Mouse (Mus musculus) granulocyte monocyte progenitor cell, adult 5-6 weeks (primary cell): ENCODE results near the gene Usp30. TPM values are rescaled to one million over a fixed set of nuclear protein-coding genes. Genes with fewer than 3 reads are reported as not detected.

Experiments
- ATAC-seq: replicated peaks from 2 replicates; pipeline ENCODE4 v1.8.0; 2016; ENCODE audit warnings: mild to moderate bottlenecking, moderate TSS enrichment, inconsistent platforms; ENCODE audit not compliant: poor library complexity, severe bottlenecking
- total RNA-seq, 2 experiments: library from RNA; stranded (forward) in 1 of 2; stranded (reverse) in 1 of 2; fragments of 200-712, 200-1000 nt in 1 of 2; fragments of >200 nt in 1 of 2; fragmentation: Nextera tagmentation in 1 of 2; gene quantifications; 2 replicates each; pipeline ENCODE4 v1.2.3; 2014 to 2017

Usp30 gene
- total RNA-seq, 2 experiments from 2014 or later, result 5.6 to 6.5 TPM

- ATAC-seq, result no peak
Observed at GRCm38 (mm10) chr5:114063958-114064357, 1.3 kb upstream of the Usp30 start.

- ATAC-seq, result no peak
Observed at GRCm38 (mm10) chr5:114066601-114067000, 1.3 kb downstream of the Usp30 start.

GRCm38 (mm10) chr5:114067543-114067942 lies 2.3 kb downstream of the Usp30 start:
- ATAC-seq, result no peak

GRCm38 (mm10) chr5:114067982-114068381 lies 2.7 kb downstream of the Usp30 start:
- no peak for ATAC-seq

- no peak for ATAC-seq
Observed at GRCm38 (mm10) chr5:114070858-114071257, 5.6 kb downstream of the Usp30 start.

- no peak for ATAC-seq
Observed at GRCm38 (mm10) chr5:114072262-114072661, 7.0 kb downstream of the Usp30 start.

- no peak for ATAC-seq
Observed at GRCm38 (mm10) chr5:114077009-114077408, 11.7 kb downstream of the Usp30 start.

- no peak for ATAC-seq
Observed at GRCm38 (mm10) chr5:114085501-114085900, 20.2 kb downstream of the Usp30 start.

GRCm38 (mm10) chr5:114087875-114088480 lies 22.7 kb downstream of the Usp30 start:
- ATAC-seq, result no peak

- ATAC-seq, result no peak
Observed at GRCm38 (mm10) chr5:114090421-114091013, 25.3 kb downstream of the Usp30 start.

GRCm38 (mm10) chr5:114091057-114091807 lies 26.0 kb downstream of the Usp30 start, which contains the start of gene Svop:
TSS of gene Svop (minus strand) at chr5:114091570.
- peak; percentile 97 for ATAC-seq

GRCm38 (mm10) chr5:114099709-114100389 lies 34.6 kb downstream of the Usp30 start:
- ATAC-seq, result peak; percentile 98

- peak; percentile 10; the same call in 1 of the 2 replicates for ATAC-seq
Observed at GRCm38 (mm10) chr5:114100390-114101099, 35.3 kb downstream of the Usp30 start.

GRCm38 (mm10) chr5:114101873-114102272 lies 36.6 kb downstream of the Usp30 start:
- no peak for ATAC-seq

GRCm38 (mm10) chr5:114102807-114103206 lies 37.5 kb downstream of the Usp30 start:
- ATAC-seq, result peak; percentile 28; the same call in 1 of the 2 replicates

GRCm38 (mm10) chr5:114106391-114106935 lies 41.2 kb downstream of the Usp30 start:
- ATAC-seq, result no peak

GRCm38 (mm10) chr5:114113334-114113733 lies 48.1 kb downstream of the Usp30 start:
- no peak for ATAC-seq

- peak; percentile 88 for ATAC-seq
Observed at GRCm38 (mm10) chr5:114115030-114115429, 49.8 kb downstream of the Usp30 start.

GRCm38 (mm10) chr5:114116586-114116985 lies 51.3 kb downstream of the Usp30 start:
- no peak for ATAC-seq

- no peak for ATAC-seq
Observed at GRCm38 (mm10) chr5:114119806-114120205, 54.5 kb downstream of the Usp30 start.
